Mouse (Mus musculus) embryonic fibroblast, embryonic 13.5 days (primary cell): ENCODE data around the gene Prnd.

ENCODE experiments used
- CTCF ChIP-seq: IDR thresholded peaks from 2 replicates; pipeline ENCODE4 v1.5.1; 2011; ENCODE audit warnings: mild to moderate bottlenecking, control low read depth, low read length, moderate library complexity, borderline replicate concordance; ENCODE audit not compliant: insufficient read depth
- POLR2A ChIP-seq: IDR thresholded peaks from 2 replicates; pipeline ENCODE4 v1.6.1; 2011; ENCODE audit warnings: low read depth, mild to moderate bottlenecking, control low read depth, low read length, moderate library complexity

DNA sequence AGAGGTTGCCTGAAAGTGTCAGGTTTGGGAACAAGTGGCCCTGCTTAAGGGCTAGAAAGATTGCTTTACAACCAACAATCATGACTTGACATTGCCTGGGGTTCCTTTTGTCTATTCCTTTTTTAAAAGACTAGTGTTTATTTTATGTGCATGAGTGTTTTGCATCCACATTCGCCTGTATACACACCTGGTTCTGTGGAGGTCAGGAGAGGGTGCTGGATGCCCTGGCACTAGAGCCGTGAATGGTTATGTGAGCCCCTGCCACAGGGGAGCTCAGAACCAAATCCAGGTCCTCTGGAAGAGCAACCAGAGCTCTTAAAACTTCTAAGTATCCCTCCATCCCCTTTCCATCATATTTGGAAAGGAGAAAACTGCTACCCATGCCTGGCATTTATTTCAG lies 39.8 kb upstream of the Prnd start:
- TF ChIP-seq CTCF, result no peak
- TF ChIP-seq POLR2A, result no peak
